Mouse (Mus musculus) splenic B cell, adult 2 months (primary cell): ENCODE results near the gene Mapk13.
A peak's percentile ranks its signal among the peaks of the same experiment; 100 is the strongest.

Experiments
- DNase-seq: peaks from one replicate; pipeline ENCODE4 v3.0.0-alpha.2; 2011; ENCODE audit warnings: low read depth, low spot score
- H3K27me3 ChIP-seq: 2 replicates; pipeline ENCODE4 v1.6.1; 2012; ENCODE audit warnings: mild to moderate bottlenecking, low read length, moderate library complexity, mixed read lengths; ENCODE audit not compliant: control insufficient read depth, poor library complexity, insufficient read depth, severe bottlenecking
- H3K36me3 ChIP-seq: 2 replicates; pipeline ENCODE4 v1.6.1; 2012; ENCODE audit warnings: mild to moderate bottlenecking, low read length, moderate library complexity, mixed read lengths; ENCODE audit not compliant: control insufficient read depth, poor library complexity, insufficient read depth, severe bottlenecking

The Mapk13 gene

DNA sequence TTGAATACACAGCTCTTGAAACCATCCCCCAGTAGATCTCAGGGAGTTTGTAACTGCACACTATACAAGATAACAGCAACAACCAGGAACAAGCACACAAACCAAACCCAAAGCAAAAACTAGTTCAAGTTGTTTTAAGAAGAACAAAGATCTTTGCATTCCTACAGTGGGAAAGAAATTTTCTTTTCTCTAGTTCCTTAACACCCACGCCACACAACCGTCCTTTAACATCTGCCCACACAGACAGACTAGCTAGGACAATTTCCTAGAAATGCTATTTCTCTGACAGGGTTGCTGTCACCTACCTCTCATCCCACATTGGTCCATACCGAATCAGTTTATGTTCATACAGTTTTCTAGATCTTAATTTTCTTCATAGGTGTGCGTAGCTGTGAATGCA is 27.9 kb downstream of the Mapk13 start:
- Histone ChIP-seq H3K27me3 (no peaks in the 10 kb centered on the region), H3K36me3 (no peaks in the 10 kb centered on the region)
- DNase-seq: no peak

DNA sequence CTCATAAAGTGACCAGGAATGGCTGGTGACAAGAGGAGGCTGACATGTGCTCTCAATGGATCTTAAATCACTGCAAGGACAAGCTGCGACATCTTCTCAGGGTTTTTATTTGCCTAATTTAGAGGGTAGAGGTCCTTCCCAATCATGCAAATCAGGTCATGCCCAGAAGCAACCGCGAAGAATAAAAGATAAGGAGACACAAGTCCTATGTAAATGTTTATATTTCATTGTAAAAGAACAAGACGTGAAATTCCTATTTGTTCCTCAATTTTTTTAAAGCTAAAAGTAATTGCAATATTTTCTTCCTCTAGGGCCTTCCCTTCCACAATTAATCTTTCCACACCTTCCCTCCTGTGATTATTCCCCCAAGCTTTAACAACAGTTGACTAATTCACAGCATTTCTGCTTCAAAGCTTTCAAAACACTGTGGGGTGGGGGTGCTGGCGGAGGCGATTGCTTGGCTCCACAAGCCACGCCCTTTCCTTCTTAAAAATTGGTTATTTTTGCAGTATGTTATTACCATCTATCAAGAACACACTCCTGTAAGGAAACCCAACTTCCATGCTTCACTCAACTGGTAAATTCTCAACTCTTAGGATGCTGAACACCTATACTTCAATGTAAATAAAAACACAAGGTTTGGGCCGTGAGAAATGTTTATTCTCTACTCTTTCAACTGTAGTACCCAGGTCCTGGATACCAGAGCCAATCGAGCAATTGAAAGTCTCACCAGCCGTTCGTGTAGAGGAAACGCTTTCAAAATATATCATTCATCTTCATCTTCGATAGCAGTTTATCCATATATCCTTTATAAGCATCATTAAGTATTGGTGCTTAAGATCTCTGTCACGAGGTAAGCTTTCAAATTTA is 30.4 kb downstream of the Mapk13 start:
- H3K36me3 ChIP-seq: no peaks in the 10 kb centered on the region
- H3K27me3 ChIP-seq: no peaks in the 10 kb centered on the region
- peak; percentile 43 for DNase-seq

DNA sequence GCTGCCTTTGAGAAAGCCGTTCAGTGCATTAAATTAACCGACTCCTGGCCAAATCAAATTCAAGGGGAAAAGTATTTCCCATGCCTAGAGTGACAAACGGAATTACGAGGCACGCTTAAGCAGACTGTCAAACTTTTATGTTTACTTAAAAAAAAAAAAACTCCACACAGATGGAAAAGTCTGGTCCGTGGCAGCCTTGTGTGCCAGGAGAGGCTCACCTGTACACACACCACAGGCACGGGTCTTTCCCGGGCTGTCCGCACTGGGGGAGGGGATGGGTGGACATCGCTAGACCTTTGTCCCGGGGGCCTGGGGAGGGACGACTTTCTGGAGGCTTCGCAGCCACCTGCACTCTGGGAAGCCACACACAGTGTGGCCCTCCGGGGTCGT is 31.2 kb downstream of the Mapk13 start:
- no peaks in the 10 kb centered on the region for H3K27me3 ChIP-seq
- DNase-seq: no peak
- H3K36me3 ChIP-seq: no peaks in the 10 kb centered on the region

DNA sequence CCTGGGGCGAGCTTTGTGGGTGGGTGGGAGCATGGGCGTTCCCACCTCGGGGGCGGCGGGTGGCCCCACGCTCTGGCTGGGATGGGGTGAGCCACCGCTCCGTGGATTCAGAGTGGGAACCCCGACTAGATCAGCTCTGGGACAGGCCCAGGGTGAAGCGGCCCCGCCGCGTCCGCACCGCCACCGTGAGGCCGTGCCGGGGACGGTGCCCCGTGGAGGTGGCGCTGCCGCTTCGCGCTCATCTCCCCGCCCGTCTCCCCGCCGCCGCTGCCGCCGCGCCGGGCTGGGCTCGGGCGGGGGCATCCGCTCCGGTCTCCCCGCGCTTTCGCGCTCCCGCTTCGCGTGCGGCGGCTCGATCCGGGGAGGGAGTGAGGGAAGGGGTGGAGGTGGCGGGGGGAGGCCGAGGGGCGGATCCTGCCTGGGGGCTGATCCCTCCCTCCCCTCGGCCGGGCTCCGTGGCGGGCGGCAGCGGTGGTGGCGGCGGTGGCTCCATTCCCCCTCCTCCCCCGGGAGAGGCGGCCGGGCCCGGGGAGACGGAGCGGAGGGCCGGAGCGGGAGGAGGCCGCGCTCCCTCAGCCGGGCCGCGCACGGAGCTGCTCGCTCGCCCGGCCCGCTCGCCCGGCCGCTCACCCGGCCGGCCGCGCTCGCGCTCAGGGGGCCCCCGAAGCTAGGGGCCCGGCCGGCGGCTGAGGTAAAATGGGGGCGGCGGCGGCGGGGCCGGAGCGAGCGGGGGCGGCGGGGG is 31.7 kb downstream of the Mapk13 start, which contains the start of gene Brpf3:
TSS of gene Brpf3 (plus strand) at position 420 of the 742 bp plus-strand sequence.
- peak; percentile 78 for DNase-seq
- Histone ChIP-seq H3K27me3 (no peaks in the 10 kb centered on the region), H3K36me3 (no peaks in the 10 kb centered on the region)

DNA sequence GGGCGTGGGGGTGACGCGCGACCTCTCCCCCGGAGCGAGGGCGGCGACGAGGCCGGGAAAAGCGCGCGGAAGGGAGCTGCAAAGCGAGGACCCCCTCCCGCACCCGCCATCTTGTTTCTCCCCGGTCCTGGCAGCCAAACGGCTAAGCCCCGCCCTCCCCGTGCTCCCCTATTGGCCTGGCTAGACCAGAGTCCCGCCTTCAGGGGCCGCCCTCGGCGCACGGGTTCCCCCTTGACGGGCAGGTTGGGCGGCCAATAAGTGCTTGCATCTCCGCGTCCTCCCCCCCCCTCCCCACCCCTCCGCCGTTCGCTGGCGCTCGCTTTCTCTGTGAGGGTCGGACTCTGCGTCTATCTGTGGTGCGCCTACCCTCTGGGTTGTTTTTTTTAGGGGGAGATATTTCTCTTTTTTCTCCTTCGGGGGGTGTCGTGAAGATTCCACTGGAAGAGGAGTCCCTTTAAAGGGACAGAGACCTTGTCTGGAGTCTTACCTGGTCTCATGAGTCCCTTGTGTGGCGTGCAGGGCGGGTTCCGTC is 32.4 kb downstream of the Mapk13 start:
- DNase-seq: peak; percentile 99

DNA sequence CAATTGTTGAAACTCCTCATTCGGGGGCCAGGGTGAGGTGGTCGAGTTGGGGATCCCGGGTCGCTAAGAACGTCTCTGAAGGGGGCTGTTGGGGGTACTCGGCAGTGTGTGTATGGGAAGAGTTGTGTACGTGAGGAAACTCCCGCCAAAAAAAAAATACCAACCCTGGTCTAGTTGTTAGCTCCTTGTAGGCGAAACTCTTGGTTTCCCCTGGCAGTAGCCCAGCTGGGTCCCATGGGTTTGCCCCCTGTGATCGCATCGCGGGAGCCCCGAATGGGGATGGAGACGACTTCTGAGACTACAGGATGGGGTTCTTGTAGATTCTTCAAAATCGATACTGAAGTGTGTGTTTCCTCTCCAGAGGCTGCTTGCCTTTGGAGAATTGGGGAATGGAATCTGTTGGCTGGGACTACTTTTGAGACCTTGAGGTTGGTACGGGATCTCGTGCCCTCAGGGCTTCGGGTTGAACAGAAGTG is 32.9 kb downstream of the Mapk13 start:
- H3K36me3 ChIP-seq: peaks cover under 1% of the 10 kb centered on the region; the same call in 1 of the 2 replicates
- no peaks in the 10 kb centered on the region for H3K27me3 ChIP-seq
- DNase-seq: no peak

More for the DNA sequence above, 32.4 kb downstream of the Mapk13 start:
- Histone ChIP-seq H3K36me3 (no peaks in the 10 kb centered on the region), H3K27me3 (no peaks in the 10 kb centered on the region)

DNA sequence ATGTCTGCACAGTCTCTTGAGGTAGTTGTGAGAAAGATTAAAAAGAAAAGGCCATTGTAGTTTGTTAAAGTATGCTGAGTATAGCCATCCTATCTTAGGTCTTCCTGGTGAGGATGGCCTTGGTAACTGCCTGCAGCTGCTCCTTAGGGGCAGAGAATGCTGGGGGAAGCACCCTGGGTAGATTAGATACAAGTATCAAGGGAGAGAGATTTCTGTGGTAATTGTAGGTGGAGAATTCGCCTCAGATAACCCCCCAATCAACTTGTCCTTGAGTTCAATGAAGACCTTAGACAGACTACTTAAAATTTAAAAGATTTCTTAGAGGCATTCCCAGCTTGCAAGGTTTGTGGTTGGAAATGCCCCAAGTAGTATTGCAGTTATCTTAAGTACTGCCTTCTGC is 34.2 kb downstream of the Mapk13 start:
- H3K36me3 ChIP-seq: peaks cover 2% of the 10 kb centered on the region; the same call in 1 of the 2 replicates
- no peaks in the 10 kb centered on the region for H3K27me3 ChIP-seq
- no peak for DNase-seq

DNA sequence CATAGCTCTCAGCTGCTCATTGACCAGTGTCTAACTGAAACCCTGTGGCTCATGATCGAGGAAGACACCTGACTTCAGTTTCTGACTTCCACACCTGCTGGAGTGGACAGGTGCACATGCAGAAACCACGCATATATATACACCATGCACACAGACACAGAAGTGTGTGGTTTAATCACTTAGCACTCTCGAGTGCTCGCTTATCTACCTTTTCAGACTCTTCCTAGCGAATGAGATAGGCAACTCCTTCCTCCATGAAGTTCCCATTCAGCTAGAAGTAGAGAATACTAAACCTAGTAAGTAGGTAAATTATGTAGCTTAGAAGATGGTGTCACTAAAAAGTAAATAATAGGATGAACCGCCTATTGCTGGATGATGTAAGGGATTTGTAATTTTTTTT is 35.9 kb downstream of the Mapk13 start:
- DNase-seq: no peak
- peaks cover 2% of the 10 kb centered on the region for H3K36me3 ChIP-seq
- H3K27me3 ChIP-seq: no peaks in the 10 kb centered on the region

DNA sequence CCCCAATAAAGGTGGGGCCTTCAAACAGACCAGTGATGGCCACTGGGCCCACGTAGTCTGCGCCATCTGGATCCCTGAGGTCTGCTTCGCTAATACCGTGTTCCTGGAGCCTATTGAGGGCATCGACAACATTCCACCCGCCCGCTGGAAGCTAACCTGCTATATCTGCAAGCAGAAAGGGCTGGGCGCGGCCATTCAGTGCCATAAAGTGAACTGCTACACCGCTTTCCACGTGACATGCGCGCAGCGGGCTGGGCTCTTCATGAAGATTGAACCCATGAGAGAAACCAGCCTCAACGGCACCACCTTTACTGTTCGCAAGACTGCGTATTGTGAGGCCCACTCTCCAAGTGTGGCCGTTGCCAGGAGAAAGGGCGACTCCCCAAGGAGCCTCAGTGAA is 37.7 kb downstream of the Mapk13 start:
- no peaks in the 10 kb centered on the region for H3K27me3 ChIP-seq
- H3K36me3 ChIP-seq: peaks cover 2% of the 10 kb centered on the region
- no peak for DNase-seq

DNA sequence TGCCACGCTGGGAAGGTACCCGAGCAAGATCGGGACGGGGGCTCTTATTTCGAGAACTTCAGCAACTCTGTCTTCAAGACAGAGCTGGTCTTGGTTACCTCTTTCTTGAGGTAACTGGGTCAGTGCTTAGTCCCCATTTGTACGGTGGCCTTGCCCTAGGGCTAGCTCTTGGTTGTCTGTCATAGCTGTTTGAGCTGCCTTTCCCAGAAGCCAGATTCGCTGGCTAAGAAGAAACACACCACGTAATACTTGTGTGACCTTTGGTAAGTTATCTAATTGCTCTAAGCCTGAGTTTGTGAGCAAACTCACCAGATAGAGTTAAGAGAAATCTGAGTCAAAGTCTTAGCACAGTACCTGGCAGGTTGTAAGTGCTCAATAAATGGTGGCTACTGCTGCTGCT is 39.6 kb downstream of the Mapk13 start:
- Histone ChIP-seq H3K27me3 (no peaks in the 10 kb centered on the region), H3K36me3 (peaks cover 2% of the 10 kb centered on the region)
- no peak for DNase-seq

DNA sequence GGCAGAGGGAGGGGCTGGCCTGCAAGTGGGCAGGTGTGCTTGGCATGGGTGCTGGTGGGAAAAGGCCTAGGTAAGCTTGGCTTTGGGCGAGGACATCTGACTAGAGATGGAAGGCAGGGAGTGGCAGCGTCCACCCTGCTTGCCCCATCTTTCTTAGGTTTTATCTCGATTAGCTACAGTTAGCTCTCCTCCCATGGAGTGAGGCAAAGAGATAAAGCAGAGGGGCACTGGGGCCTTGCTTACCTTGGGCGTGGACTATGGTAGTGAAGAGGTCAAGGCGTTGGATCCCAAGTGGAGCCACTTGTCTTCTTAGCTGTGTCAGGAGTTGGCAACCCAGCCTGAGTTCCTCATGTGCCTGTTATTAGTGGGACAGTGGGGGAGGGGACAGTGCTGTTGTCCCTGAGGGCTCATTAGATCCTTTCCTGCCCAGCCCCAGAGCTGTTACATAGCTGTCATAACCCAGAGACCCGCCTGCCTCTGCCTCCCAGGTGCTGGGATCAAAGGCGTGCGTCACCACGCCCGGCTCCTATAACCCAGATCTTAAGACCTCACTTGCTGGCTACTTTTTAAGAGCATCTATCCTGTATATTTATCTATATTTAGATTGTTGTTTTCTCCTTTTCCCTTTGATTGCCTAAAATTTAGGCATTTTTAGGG is 40.2 kb downstream of the Mapk13 start:
- Histone ChIP-seq H3K36me3 (peaks cover 2% of the 10 kb centered on the region), H3K27me3 (no peaks in the 10 kb centered on the region)
- no peak for DNase-seq

DNA sequence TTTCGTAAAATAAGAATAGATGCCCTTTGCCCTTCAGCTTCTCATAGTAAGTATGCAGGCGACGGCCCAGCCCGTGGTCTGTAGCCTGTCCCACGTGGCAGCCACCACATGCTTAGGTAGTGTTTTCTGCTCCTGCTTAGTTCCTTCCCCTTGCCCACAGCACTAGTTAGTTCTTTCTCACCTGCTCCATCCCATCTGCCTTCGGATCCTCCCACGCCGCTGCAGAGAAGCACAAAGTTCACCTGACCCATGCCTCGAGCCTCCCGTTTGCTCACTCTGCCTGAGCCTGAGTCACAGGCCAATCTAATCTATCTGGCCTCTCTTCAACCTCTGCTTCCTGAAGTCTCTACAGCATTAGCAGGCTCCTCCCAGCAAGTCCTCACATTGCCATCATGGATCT is 43.2 kb downstream of the Mapk13 start:
- no peaks in the 10 kb centered on the region for H3K27me3 ChIP-seq
- peaks cover 4% of the 10 kb centered on the region for H3K36me3 ChIP-seq
- no peak for DNase-seq

DNA sequence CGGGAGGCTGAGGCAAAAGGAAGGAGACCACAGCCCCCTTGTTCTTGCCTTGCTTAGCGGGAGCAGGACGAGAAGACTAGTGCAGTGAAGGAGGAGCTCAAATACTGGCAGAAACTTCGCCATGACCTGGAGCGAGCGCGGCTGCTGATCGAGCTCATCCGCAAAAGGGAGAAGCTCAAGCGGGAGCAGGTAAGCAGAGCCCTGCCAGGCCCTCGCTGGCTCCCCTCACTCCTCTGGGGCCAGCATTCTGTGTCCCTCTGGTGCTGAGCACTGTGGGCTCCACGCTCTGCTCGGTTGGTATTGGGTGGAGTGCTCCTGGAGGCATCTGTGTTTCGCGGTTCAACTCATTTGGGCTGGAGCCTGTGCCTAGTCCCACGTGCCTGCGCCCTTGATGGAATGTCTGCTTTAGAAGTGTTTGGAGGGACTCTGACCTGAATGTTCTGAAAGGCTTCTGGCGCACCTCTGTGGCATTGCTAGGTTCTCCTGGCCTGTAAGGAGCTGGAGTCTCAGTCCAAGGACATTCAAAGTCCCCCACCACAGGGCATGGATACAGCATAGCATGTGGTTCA is 45.5 kb downstream of the Mapk13 start:
- peaks cover 11% of the 10 kb centered on the region for H3K36me3 ChIP-seq
- no peak for DNase-seq
- no peaks in the 10 kb centered on the region for H3K27me3 ChIP-seq

DNA sequence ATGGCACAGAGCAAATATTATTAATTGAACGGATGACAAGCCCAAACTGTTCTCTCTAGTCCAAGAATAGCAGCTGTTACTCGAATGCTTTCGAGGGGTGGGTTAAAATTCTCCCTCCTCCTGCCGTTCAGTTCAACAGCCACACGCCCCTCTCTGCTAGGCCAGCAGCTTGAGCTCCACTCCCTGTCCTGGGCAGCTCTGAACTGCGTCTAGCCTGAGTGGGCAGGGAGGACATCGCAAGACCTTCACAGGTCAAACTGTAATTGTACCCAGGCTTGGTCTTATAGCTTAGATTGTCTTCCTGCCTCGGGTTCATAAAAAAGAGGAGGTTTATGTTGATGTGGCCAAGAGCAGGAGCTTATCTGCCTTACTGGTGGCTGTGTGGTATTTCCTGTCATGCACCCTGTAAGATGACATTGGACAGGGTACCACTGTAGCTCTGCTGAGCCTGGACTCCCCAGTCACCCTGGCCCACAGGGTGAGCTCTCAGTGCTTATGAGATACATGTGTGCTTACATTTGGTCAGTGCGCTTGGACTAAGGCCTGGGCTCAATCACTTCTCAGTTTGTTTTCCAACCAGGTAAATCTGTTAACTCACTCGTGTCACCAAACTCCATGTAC is 46.4 kb downstream of the Mapk13 start:
- Histone ChIP-seq H3K36me3 (peaks cover 12% of the 10 kb centered on the region), H3K27me3 (no peaks in the 10 kb centered on the region)
- DNase-seq: no peak
